Mouse (Mus musculus) cortical plate, adult 2 months (tissue): ENCODE results near the gene Gadd45gip1. TPM values are rescaled to one million over a fixed set of nuclear protein-coding genes. Genes with fewer than 3 reads are reported as not detected.

Experiments used
- H3K27ac ChIP-seq: fragments of 200-500 bp; 2 replicates; pipeline ENCODE4 v1.5.1; 2012; ENCODE audit warnings: low read length, control low read depth, inconsistent platforms; ENCODE audit not compliant: insufficient read depth
- H3K4me1 ChIP-seq: fragments of 200-500 bp; 2 replicates; pipeline ENCODE4 v1.6.1; 2011; ENCODE audit warnings: low read length; ENCODE audit not compliant: control insufficient read depth, insufficient read depth
- H3K4me3 ChIP-seq: fragments of 200-500 bp; 2 replicates; pipeline ENCODE4 v1.5.1; 2011; ENCODE audit warnings: mild to moderate bottlenecking, low read length, control low read depth; ENCODE audit not compliant: insufficient read depth
- CTCF ChIP-seq: fragments of 200-500 bp; IDR thresholded peaks from 2 replicates; pipeline ENCODE4 v1.5.1; 2011; ENCODE audit warnings: mild to moderate bottlenecking, control low read depth, low read length; ENCODE audit not compliant: insufficient read depth; ENCODE audit errors: extremely low read depth
- POLR2A ChIP-seq: fragments of 200-500 bp; IDR thresholded peaks from 2 replicates; pipeline ENCODE4 v1.6.1; 2011; ENCODE audit warnings: mild to moderate bottlenecking, low read length, control low read depth; ENCODE audit not compliant: insufficient read depth; ENCODE audit errors: extremely low read depth
- polyA plus RNA-seq: library from polyadenylated mRNA; depleted of rRNA; stranded (reverse); fragments of >200 nt; gene quantifications from 2 replicates; pipeline ENCODE4 v1.2.3, GENCODE M21; 2012; rRNA removed

The Gadd45gip1 gene
- polyA plus RNA-seq, 1 experiment, result 26.0 TPM

- H3K4me3 ChIP-seq, result no peak overlapping the region
- TF ChIP-seq CTCF (no peak), POLR2A (no peak)
- H3K4me1 ChIP-seq, result no peaks in the 10 kb centered on the region
- H3K27ac ChIP-seq, result no peak overlapping the region
Measured at GRCm38 (mm10) chr8:84874339-84874738, 43.0 kb downstream of the Gadd45gip1 start.

GRCm38 (mm10) chr8:84877297-84878035 lies 46.1 kb downstream of the Gadd45gip1 start:
- Histone ChIP-seq H3K4me3 (no peak overlapping the region), H3K27ac (no peak overlapping the region), H3K4me1 (no peaks in the 10 kb centered on the region)
- TF ChIP-seq POLR2A (no peak), CTCF (no peak)

DNA sequence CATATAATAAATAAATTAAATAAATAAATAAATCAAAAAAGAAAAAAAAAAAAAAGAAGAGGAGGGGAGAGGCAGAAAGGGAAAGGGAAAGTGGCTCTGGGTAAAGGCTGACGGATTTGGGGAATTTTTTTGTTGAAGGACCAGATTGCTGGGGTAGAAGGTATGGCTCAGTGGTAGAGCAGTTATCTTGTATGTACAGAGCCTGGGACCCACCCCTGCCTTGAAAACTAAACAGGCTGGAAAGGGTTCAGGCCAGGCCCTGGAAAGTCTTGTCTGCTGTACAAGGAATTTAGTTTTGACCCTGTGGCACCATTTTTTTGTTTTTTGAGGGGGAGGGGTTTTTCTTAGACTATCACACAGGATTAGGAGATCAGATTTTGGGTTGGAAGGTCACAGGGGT lies 47.6 kb downstream of the Gadd45gip1 start:
- H3K27ac ChIP-seq, result no peak overlapping the region
- TF ChIP-seq POLR2A (no peak), CTCF (no peak)
- H3K4me1 ChIP-seq, result no peaks in the 10 kb centered on the region
- H3K4me3 ChIP-seq, result no peak overlapping the region

- no peak overlapping the region for H3K4me3 ChIP-seq
- no peaks in the 10 kb centered on the region for H3K4me1 ChIP-seq
- TF ChIP-seq POLR2A (no peak), CTCF (no peak)
- H3K27ac ChIP-seq, result no peak overlapping the region
Measured at GRCm38 (mm10) chr8:84884728-84885127, 53.4 kb downstream of the Gadd45gip1 start.

Other genes with a start within 250 kb of the Gadd45gip1 start
- 9.6 and 13.4 TPM in 2 replicates for gene Ier2, start 168.7 kb upstream of the Gadd45gip1 start, polyA plus RNA-seq
- 145 and 185 TPM in 2 replicates for gene Trmt1, start 145.2 kb upstream of the Gadd45gip1 start, polyA plus RNA-seq
- gene Nacc1, start 143.7 kb upstream of the Gadd45gip1 start, polyA plus RNA-seq, result 86.5 and 86.7 TPM in 2 replicates
- gene Lyl1, start 130.1 kb upstream of the Gadd45gip1 start, polyA plus RNA-seq, result 3.3 and 3.4 TPM in 2 replicates
- gene G430095P16Rik, start 108.5 kb upstream of the Gadd45gip1 start, polyA plus RNA-seq, result 0.30 and 0.42 TPM in 2 replicates
- gene Nfix, start 31.2 kb upstream of the Gadd45gip1 start, polyA plus RNA-seq, result 82.8 and 89.1 TPM in 2 replicates
- 14.9 and 16.0 TPM in 2 replicates for gene Dand5, start 8.7 kb upstream of the Gadd45gip1 start, polyA plus RNA-seq
- gene Rad23a, start 9.1 kb downstream of the Gadd45gip1 start, polyA plus RNA-seq, result 84.7 and 85.9 TPM in 2 replicates
- 437 and 467 TPM in 2 replicates for gene Calr, start 15.4 kb downstream of the Gadd45gip1 start, polyA plus RNA-seq
- 58.7 and 60.4 TPM in 2 replicates for gene Farsa, start 25.5 kb downstream of the Gadd45gip1 start, polyA plus RNA-seq
- gene Syce2, start 40.6 kb downstream of the Gadd45gip1 start, polyA plus RNA-seq, result 3.7 and 4.2 TPM in 2 replicates
- gene Gcdh, start 62.4 kb downstream of the Gadd45gip1 start, polyA plus RNA-seq, result 81.5 and 91.9 TPM in 2 replicates
- 0.23 and 0.35 TPM in 2 replicates for gene Klf1, start 70.4 kb downstream of the Gadd45gip1 start, polyA plus RNA-seq
- gene Dnase2a, start 77.0 kb downstream of the Gadd45gip1 start, polyA plus RNA-seq, result 6.1 and 6.7 TPM in 2 replicates
- 76.0 and 79.7 TPM in 2 replicates for gene Mast1, start 105.8 kb downstream of the Gadd45gip1 start, polyA plus RNA-seq
- 6.0 and 6.1 TPM in 2 replicates for gene Rtbdn, start 115.5 kb downstream of the Gadd45gip1 start, polyA plus RNA-seq
- not detected in 2 replicates for gene Gm49661, start 137.9 kb downstream of the Gadd45gip1 start, polyA plus RNA-seq
- 287 TPM in 2 replicates for gene Prdx2, start 138.1 kb downstream of the Gadd45gip1 start, polyA plus RNA-seq
- gene Rnaseh2a, start 138.2 kb downstream of the Gadd45gip1 start, polyA plus RNA-seq, result 37.3 and 37.7 TPM in 2 replicates
- gene Junb, start 147.2 kb downstream of the Gadd45gip1 start, polyA plus RNA-seq, result 57.5 and 81.7 TPM in 2 replicates
- gene Hook2, start 159.1 kb downstream of the Gadd45gip1 start, polyA plus RNA-seq, result 15.6 and 19.2 TPM in 2 replicates
- gene Best2, start 183.0 kb downstream of the Gadd45gip1 start, polyA plus RNA-seq, result not detected in 2 replicates
- 267 and 268 TPM in 2 replicates for gene Asna1, start 193.8 kb downstream of the Gadd45gip1 start, polyA plus RNA-seq
- 118 and 119 TPM in 2 replicates for gene Trir, start 195.3 kb downstream of the Gadd45gip1 start, polyA plus RNA-seq
- 110 and 112 TPM in 2 replicates for gene Tnpo2, start 205.4 kb downstream of the Gadd45gip1 start, polyA plus RNA-seq
- 45.1 and 45.8 TPM in 2 replicates for gene Fbxw9, start 228.5 kb downstream of the Gadd45gip1 start, polyA plus RNA-seq
- not detected in 2 replicates for gene Gm5741, start 236.5 kb downstream of the Gadd45gip1 start, polyA plus RNA-seq
- 70.6 and 74.6 TPM in 2 replicates for gene Dhps, start 240.2 kb downstream of the Gadd45gip1 start, polyA plus RNA-seq
- 120 and 139 TPM in 2 replicates for gene Wdr83os, start 249.2 kb downstream of the Gadd45gip1 start, polyA plus RNA-seq
- 54.7 and 56.4 TPM in 2 replicates for gene Wdr83, start 249.8 kb downstream of the Gadd45gip1 start, polyA plus RNA-seq